Mouse (Mus musculus) limb, embryonic 14.5 days (tissue): ENCODE measurements around the gene Osbpl11. TPM values are rescaled to one million over a fixed set of nuclear protein-coding genes. Genes with fewer than 3 reads are reported as not detected.
"Not testable (repeated sequence)": the region's sequence is repeated elsewhere in the genome, so short reads cannot be mapped to it uniquely, and the experiment has no call there.

Experiments
- ATAC-seq: fragments of 200-750 bp; cut with Nextera tagmentation; 2 replicates; pipeline ENCODE4 v1.8.0; 2017; ENCODE audit warnings: low read depth, moderate number of reproducible peaks, moderate TSS enrichment; ENCODE audit not compliant: low FRiP score
- DNase-seq: peaks from one replicate; pipeline ENCODE4 v3.0.0-alpha.2; 2015; ENCODE audit warnings: low spot score
- H3K27ac ChIP-seq: fragments of 300-500 bp; sonication (generic); replicated peaks from 2 replicates; pipeline ENCODE4 v1.5.1; 2014; ENCODE audit warnings: low read depth, mild to moderate bottlenecking, low read length, moderate library complexity, mixed read lengths
- H3K27me3 ChIP-seq: fragments of 300-500 bp; sonication (generic); 2 replicates; pipeline ENCODE4 v1.6.1; 2014; ENCODE audit warnings: low read length, mixed read lengths; ENCODE audit not compliant: control insufficient read depth, insufficient read depth
- H3K36me3 ChIP-seq: fragments of 300-500 bp; sonication (generic); 2 replicates; pipeline ENCODE4 v1.6.1; 2014; ENCODE audit warnings: mild to moderate bottlenecking, low read length, moderate library complexity, mixed read lengths; ENCODE audit not compliant: control insufficient read depth, insufficient read depth
- H3K4me1 ChIP-seq: fragments of 300-500 bp; sonication (generic); 2 replicates; pipeline ENCODE4 v1.6.1; 2014; ENCODE audit warnings: antibody characterized with exemption, low read length, mixed read lengths; ENCODE audit not compliant: control insufficient read depth, insufficient read depth
- H3K4me2 ChIP-seq: fragments of 300-500 bp; sonication (generic); replicated peaks from 2 replicates; pipeline ENCODE4 v1.6.1; 2014; ENCODE audit warnings: low read depth, mild to moderate bottlenecking, low read length, moderate library complexity; ENCODE audit not compliant: severe bottlenecking
- H3K4me3 ChIP-seq: fragments of 300-500 bp; sonication (generic); replicated peaks from 2 replicates; pipeline ENCODE4 v1.5.1; 2014; ENCODE audit warnings: low read length
- H3K9ac ChIP-seq: fragments of 300-500 bp; sonication (generic); 2 replicates; pipeline ENCODE4 v1.6.1; 2014; ENCODE audit warnings: mild to moderate bottlenecking, low read depth, low read length, moderate library complexity; ENCODE audit not compliant: severe bottlenecking
- H3K9me3 ChIP-seq: fragments of 300-500 bp; sonication (generic); 2 replicates; pipeline ENCODE4 v1.6.1; 2016; ENCODE audit warnings: low read length; ENCODE audit not compliant: control insufficient read depth
- POLR2A ChIP-seq: fragments of 200-500 bp; IDR thresholded peaks from 2 replicates; pipeline ENCODE4 v1.8.0; 2012; ENCODE audit warnings: inconsistent platforms, mild to moderate bottlenecking, moderate library complexity, borderline replicate concordance; ENCODE audit not compliant: insufficient read depth, insufficient read length; ENCODE audit errors: extremely low read depth
- WGBS: fragments of 180-500 bp; shearing (Covaris S2); extraction: QIAGEN DNeasy Blood & Tissue Kit; methylation state at CpG from one replicate; pipeline ENCODE4 v1.1.7; 2014; 5-methylcytosine and 5-hydroxymethylcytosine counted together
- polyA plus RNA-seq, 2 experiments: library from polyadenylated mRNA; depleted of rRNA in 1 of 2; stranded (reverse) in 1 of 2; unstranded in 1 of 2; fragments of >200 nt; fragmentation: Nextera tagmentation in 1 of 2; extraction: Ambion mirVana in 1 of 2; gene quantifications; 2 replicates each; pipeline versions ENCODE4 v1.2.1 to v1.2.3; 2012 to 2014

The Osbpl11 gene
- polyA plus RNA-seq, 2 experiments = 14.6 to 20.6 TPM

GRCm38 (mm10) chr16:33195686-33196313, 10.9 kb downstream of the Osbpl11 start:
- Histone ChIP-seq H3K4me1 (no peaks in the 10 kb centered on the region), H3K9ac (no peak overlapping the region), H3K27me3 (no peaks in the 10 kb centered on the region), H3K4me3 (no peak overlapping the region), H3K27ac (no peak overlapping the region), H3K9me3 (no peaks in the 10 kb centered on the region), H3K4me2 (no peak overlapping the region), H3K36me3 (peaks cover 26% of the 10 kb centered on the region)
- no peak for DNase-seq
- 48% methylated on average over 4 of the region's 5 CpGs for WGBS
- no peak for TF ChIP-seq POLR2A
- no peak for ATAC-seq

DNA sequence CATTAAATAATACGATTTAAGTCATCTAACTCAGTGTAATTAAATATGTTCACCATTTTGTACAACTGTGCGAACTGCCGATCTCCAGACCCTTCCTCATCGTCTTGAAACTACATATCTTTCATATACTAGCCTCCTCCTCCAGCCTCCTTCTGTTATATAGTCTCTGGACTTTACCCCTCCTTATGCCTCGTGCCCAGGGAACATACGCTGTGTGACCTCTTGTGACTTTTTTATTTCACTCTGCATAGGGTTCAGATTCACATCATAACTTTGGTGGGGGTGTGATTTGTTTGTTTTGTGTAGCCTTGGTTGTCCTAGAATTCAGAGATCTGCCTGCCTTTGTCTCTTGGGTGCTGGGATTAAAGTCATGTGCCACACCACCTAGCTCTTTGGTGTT, 11.7 kb downstream of the Osbpl11 start:
- TF ChIP-seq POLR2A = no peak
- H3K4me3 ChIP-seq = no peak overlapping the region
- ATAC-seq (no peak), DNase-seq (no peak)
- H3K36me3 ChIP-seq = peaks cover 27% of the 10 kb centered on the region
- H3K9me3 ChIP-seq = no peaks in the 10 kb centered on the region
- H3K9ac ChIP-seq = no peak overlapping the region
- H3K4me1 ChIP-seq = no peaks in the 10 kb centered on the region
- H3K27ac ChIP-seq = no peak overlapping the region
- no peak overlapping the region for H3K4me2 ChIP-seq
- no peaks in the 10 kb centered on the region for H3K27me3 ChIP-seq
- 90% methylated on average over 6 of the region's 6 CpGs for WGBS

- H3K9me3 ChIP-seq = no peaks in the 10 kb centered on the region
- no peak for ATAC-seq
- no peak overlapping the region for H3K27ac ChIP-seq
- H3K27me3 ChIP-seq = no peaks in the 10 kb centered on the region
- no peak for DNase-seq
- 90% methylated on average over 8 of the region's 8 CpGs for WGBS
- H3K9ac ChIP-seq = no peak overlapping the region
- peaks cover 31% of the 10 kb centered on the region for H3K36me3 ChIP-seq
- no peaks in the 10 kb centered on the region for H3K4me1 ChIP-seq
- H3K4me2 ChIP-seq = no peak overlapping the region
- TF ChIP-seq POLR2A = no peak
- H3K4me3 ChIP-seq = no peak overlapping the region
Observed at GRCm38 (mm10) chr16:33200589-33200988, 15.7 kb downstream of the Osbpl11 start.

- Histone ChIP-seq H3K4me3 (no peak overlapping the region), H3K4me2 (no peak overlapping the region), H3K27me3 (no peaks in the 10 kb centered on the region), H3K9me3 (no peaks in the 10 kb centered on the region), H3K27ac (no peak overlapping the region), H3K4me1 (no peaks in the 10 kb centered on the region), H3K36me3 (peaks cover 65% of the 10 kb centered on the region), H3K9ac (no peak overlapping the region)
- TF ChIP-seq POLR2A = no peak
- DNase-seq = no peak
- 81% methylated on average over 2 of the region's 2 CpGs for WGBS
- ATAC-seq = no peak
Observed at GRCm38 (mm10) chr16:33210812-33211211, 25.9 kb downstream of the Osbpl11 start.

- no peak overlapping the region for H3K4me3 ChIP-seq
- ATAC-seq (no peak), DNase-seq (no peak)
- no peak overlapping the region for H3K4me2 ChIP-seq
- 84% methylated on average over 9 of the region's 9 CpGs for WGBS
- H3K36me3 ChIP-seq = peaks cover 43% of the 10 kb centered on the region
- no peak for TF ChIP-seq POLR2A
- no peak overlapping the region for H3K27ac ChIP-seq
- no peaks in the 10 kb centered on the region for H3K4me1 ChIP-seq
- H3K9me3 ChIP-seq = no peaks in the 10 kb centered on the region
- no peaks in the 10 kb centered on the region for H3K27me3 ChIP-seq
- no peak overlapping the region for H3K9ac ChIP-seq
Observed at GRCm38 (mm10) chr16:33216313-33217003, 31.6 kb downstream of the Osbpl11 start.

DNA sequence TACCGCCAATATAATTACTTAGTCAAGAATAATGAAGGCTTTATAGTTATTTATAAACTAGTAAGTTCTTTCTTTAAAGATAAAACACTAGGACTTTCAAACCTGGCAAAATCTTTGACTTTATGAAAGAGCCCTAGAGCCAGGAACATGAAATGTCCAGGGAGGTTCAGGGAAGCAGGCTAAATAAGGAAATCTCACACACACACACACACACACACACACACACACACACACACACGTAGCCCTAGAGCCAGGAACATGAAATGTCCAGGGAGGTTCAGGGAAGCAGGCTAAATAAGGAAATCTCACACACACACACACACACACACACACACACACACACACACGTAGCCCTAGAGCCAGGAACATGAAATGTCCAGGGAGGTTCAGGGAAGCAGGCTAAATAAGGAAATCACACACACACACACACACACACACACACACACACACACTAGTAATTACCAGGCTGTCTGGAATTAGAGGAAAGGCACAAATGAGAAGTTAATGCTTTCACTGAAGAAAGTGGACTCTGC, 32.7 kb downstream of the Osbpl11 start:
- not testable (repeated sequence) for DNase-seq

More for the DNA sequence above, 32.7 kb downstream of the Osbpl11 start:
- not testable (repeated sequence) for H3K27ac ChIP-seq, H3K4me1 ChIP-seq, H3K27me3 ChIP-seq, H3K4me2 ChIP-seq, H3K9me3 ChIP-seq, ATAC-seq, H3K4me3 ChIP-seq, H3K9ac ChIP-seq
- 69% methylated on average over 3 of the region's 3 CpGs for WGBS
- H3K36me3 ChIP-seq = peaks cover 46% of the 10 kb centered on the region
